Mouse (Mus musculus) liver, embryonic 14.5 days (tissue): ENCODE data around the gene Chst11.

Experiments used
- CTCF ChIP-seq: IDR thresholded peaks from 2 replicates; pipeline ENCODE4 v1.5.1; 2016; ENCODE audit warnings: antibody characterized with exemption, low read depth, control low read depth
- EP300 ChIP-seq: IDR thresholded peaks from 2 replicates; pipeline ENCODE4 v1.6.1; 2016; ENCODE audit warnings: antibody characterized with exemption, low read depth

DNA sequence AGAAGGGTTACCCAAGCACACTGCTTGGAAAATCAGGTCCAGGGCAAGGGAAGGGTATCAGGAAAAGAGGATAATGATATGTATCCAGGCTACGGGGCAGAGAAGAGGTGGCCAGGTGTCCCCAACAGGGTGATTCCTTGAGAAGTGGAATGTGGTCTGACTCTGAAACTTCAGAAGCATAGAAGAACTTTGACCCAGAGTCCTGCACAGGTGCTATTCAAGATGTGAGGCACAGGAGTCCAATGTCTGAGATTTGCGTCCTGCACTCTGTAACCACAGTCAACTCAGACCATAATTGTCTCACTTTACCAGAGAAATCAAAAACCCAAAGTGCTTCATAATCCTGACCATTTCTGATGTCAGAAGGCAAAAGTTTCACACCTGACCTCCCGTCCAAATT lies 139.3 kb downstream of the Chst11 start:
- TF ChIP-seq CTCF (no peak), EP300 (no peak)
